Mouse (Mus musculus): Measurements from ENCODE around the gene Pink1. TPM values are rescaled to one million over a fixed set of nuclear protein-coding genes. Genes with fewer than 3 reads are reported as not detected.
A peak's percentile ranks its signal among the peaks of the same experiment; 100 is the strongest.

Pink1 gene
- total and polyA plus RNA-seq, 3 experiments: 15.0 to 30.1 (median 19.4) TPM

- Histone ChIP-seq H3K36me3 (replicated peaks) (peaks cover 96% of the 10 kb centered on the region), H3K9me3 (replicated peaks) (no peaks in the 10 kb centered on the region), H3K4me3 (ENCODE audit: low read depth, low read length) (no peak overlapping the region), H3K27me3 (ENCODE audit: insufficient read depth, low read length) (no peaks in the 10 kb centered on the region), H3K4me1 (ENCODE audit: insufficient read depth, low read depth, low read length) (peaks cover 1% of the 10 kb centered on the region; the same call in 1 of the 2 replicates)
- no peak for TF ChIP-seq CTCF (IDR thresholded peaks at IDR 0.05; ENCODE audit: low read depth, low read length)
- TF ChIP-seq GATA1 (IDR thresholded peaks at IDR 0.05; ENCODE audit: borderline replicate concordance, low read length): no peak
- no peak for TF ChIP-seq GATA2 (IDR thresholded peaks at IDR 0.05; ENCODE audit: borderline replicate concordance, low read depth, low read length)
- TF ChIP-seq TAL1 (conservative IDR thresholded peaks at IDR 0.05; ENCODE audit: low read depth, low read length): no peak
- no peak for TF ChIP-seq POLR2AphosphoS5 (IDR thresholded peaks at IDR 0.05; ENCODE audit: insufficient replicate concordance, low read depth, low read length)
- DNase-seq (ENCODE audit: low spot score) (no peak), ATAC-seq (ENCODE audit: extremely low read depth, insufficient number of reproducible peaks, low FRiP score, poor library complexity, severe bottlenecking) (no peak)
Observed at GRCm38 (mm10) chr4:138313021-138313420, 13.1 kb downstream of the Pink1 start.

DNA sequence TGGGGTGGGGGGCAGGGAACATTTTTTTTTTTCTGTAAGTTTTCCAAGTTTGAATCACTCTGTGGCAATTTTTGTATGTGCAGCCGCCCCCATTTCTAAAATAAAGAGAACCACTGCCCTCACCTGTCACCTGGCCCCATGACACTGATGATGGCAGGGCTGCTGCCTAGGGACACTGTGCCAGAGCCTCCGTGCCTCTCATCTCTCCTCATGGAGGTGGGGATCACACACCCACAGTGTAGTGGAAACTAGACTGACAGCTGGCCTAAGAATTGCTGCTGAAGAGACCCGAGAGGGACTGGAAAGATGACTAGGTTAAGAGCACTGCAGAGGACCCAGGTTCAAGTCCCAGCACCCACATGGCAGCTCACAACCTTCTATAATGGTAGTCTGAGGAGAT is 14.0 kb downstream of the Pink1 start:
- Histone ChIP-seq H3K9me3 (replicated peaks) (no peaks in the 10 kb centered on the region), H3K4me3 (ENCODE audit: low read depth, low read length) (no peak overlapping the region), H3K27me3 (ENCODE audit: insufficient read depth, low read length) (no peaks in the 10 kb centered on the region), H3K4me1 (ENCODE audit: insufficient read depth, low read depth, low read length) (peaks cover 10% of the 10 kb centered on the region), H3K36me3 (replicated peaks) (peaks cover 96% of the 10 kb centered on the region)
- TF ChIP-seq GATA1 (IDR thresholded peaks at IDR 0.05; ENCODE audit: borderline replicate concordance, low read length) (no peak), GATA2 (IDR thresholded peaks at IDR 0.05; ENCODE audit: borderline replicate concordance, low read depth, low read length) (no peak), TAL1 (conservative IDR thresholded peaks at IDR 0.05; ENCODE audit: low read depth, low read length) (no peak), CTCF (IDR thresholded peaks at IDR 0.05; ENCODE audit: low read depth, low read length) (no peak), POLR2AphosphoS5 (IDR thresholded peaks at IDR 0.05; ENCODE audit: insufficient replicate concordance, low read depth, low read length) (no peak)
- ATAC-seq (ENCODE audit: extremely low read depth, insufficient number of reproducible peaks, low FRiP score, poor library complexity, severe bottlenecking) (no peak), DNase-seq (ENCODE audit: low spot score) (no peak)

- DNase-seq (ENCODE audit: low spot score) (peak; percentile 51), ATAC-seq (ENCODE audit: extremely low read depth, insufficient number of reproducible peaks, low FRiP score, poor library complexity, severe bottlenecking) (peak; percentile 42; the same call in 1 of the 2 replicates)
- Histone ChIP-seq H3K36me3 (replicated peaks) (peaks cover 97% of the 10 kb centered on the region), H3K4me1 (ENCODE audit: insufficient read depth, low read depth, low read length) (peaks cover 15% of the 10 kb centered on the region), H3K27me3 (ENCODE audit: insufficient read depth, low read length) (no peaks in the 10 kb centered on the region), H3K4me3 (ENCODE audit: low read depth, low read length) (no peak overlapping the region), H3K9me3 (replicated peaks) (no peaks in the 10 kb centered on the region)
- peak; percentile 90 for TF ChIP-seq CTCF (IDR thresholded peaks at IDR 0.05; ENCODE audit: low read depth, low read length)
- TF ChIP-seq TAL1 (conservative IDR thresholded peaks at IDR 0.05; ENCODE audit: low read depth, low read length): no peak
Observed at GRCm38 (mm10) chr4:138311595-138311994, 14.5 kb downstream of the Pink1 start.

DNA sequence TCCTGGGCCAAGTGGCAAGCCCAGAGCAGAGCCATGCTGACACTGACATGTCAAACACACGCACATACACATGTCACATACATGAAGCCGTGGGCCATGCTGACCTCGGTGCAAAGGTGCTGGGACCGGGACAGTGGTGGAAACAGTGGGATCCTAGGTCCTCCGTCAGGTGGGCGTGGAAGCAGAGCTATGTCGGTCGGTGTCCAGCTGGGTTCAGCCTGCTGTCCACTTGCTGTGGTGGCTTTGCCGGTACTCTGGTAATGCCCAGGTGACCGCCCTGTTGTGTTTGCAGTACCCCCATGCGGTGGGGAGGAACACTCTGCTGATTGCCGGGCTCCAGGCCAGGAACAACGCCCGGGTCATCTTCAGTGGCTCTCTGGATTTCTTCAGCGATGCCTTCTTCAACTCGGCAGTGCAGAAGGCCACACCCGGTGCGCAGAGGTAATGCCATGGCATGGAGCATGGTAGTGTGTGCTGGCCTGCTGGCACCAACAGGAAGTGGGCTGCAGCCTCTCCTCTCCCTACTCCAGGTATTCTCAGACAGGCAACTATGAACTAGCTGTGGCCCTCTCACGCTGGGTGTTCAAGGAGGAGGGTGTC is 15.7 kb downstream of the Pink1 start:
- DNase-seq (ENCODE audit: low spot score) (no peak), ATAC-seq (ENCODE audit: extremely low read depth, insufficient number of reproducible peaks, low FRiP score, poor library complexity, severe bottlenecking) (no peak)
- no peaks in the 10 kb centered on the region for H3K9me3 ChIP-seq (replicated peaks)
- no peak overlapping the region for H3K4me3 ChIP-seq (ENCODE audit: low read depth, low read length)
- no peak for TF ChIP-seq TAL1 (conservative IDR thresholded peaks at IDR 0.05; ENCODE audit: low read depth, low read length)
- TF ChIP-seq CTCF (IDR thresholded peaks at IDR 0.05; ENCODE audit: low read depth, low read length): no peak
- no peak for TF ChIP-seq GATA1 (IDR thresholded peaks at IDR 0.05; ENCODE audit: borderline replicate concordance, low read length)
- no peak for TF ChIP-seq POLR2AphosphoS5 (IDR thresholded peaks at IDR 0.05; ENCODE audit: insufficient replicate concordance, low read depth, low read length)
- no peak for TF ChIP-seq GATA2 (IDR thresholded peaks at IDR 0.05; ENCODE audit: borderline replicate concordance, low read depth, low read length)
- peaks cover 25% of the 10 kb centered on the region for H3K4me1 ChIP-seq (ENCODE audit: insufficient read depth, low read depth, low read length)
- no peaks in the 10 kb centered on the region for H3K27me3 ChIP-seq (ENCODE audit: insufficient read depth, low read length)
- H3K36me3 ChIP-seq (replicated peaks): peaks cover 95% of the 10 kb centered on the region

GRCm38 (mm10) chr4:138307739-138308138 is 18.4 kb downstream of the Pink1 start:
- Histone ChIP-seq H3K4me3 (ENCODE audit: low read depth, low read length) (no peak overlapping the region), H3K36me3 (replicated peaks) (peaks cover 72% of the 10 kb centered on the region), H3K27me3 (ENCODE audit: insufficient read depth, low read length) (no peaks in the 10 kb centered on the region), H3K4me1 (ENCODE audit: insufficient read depth, low read depth, low read length) (peaks cover 41% of the 10 kb centered on the region), H3K9me3 (replicated peaks) (no peaks in the 10 kb centered on the region)
- ATAC-seq (ENCODE audit: extremely low read depth, insufficient number of reproducible peaks, low FRiP score, poor library complexity, severe bottlenecking) (no peak), DNase-seq (ENCODE audit: low spot score) (peak; percentile 39)
- TF ChIP-seq POLR2AphosphoS5 (IDR thresholded peaks at IDR 0.05; ENCODE audit: insufficient replicate concordance, low read depth, low read length) (no peak), CTCF (IDR thresholded peaks at IDR 0.05; ENCODE audit: low read depth, low read length) (no peak), GATA1 (IDR thresholded peaks at IDR 0.05; ENCODE audit: borderline replicate concordance, low read length) (no peak), TAL1 (conservative IDR thresholded peaks at IDR 0.05; ENCODE audit: low read depth, low read length) (no peak), GATA2 (IDR thresholded peaks at IDR 0.05; ENCODE audit: borderline replicate concordance, low read depth, low read length) (no peak)

GRCm38 (mm10) chr4:138307025-138307424 is 19.1 kb downstream of the Pink1 start:
- DNase-seq (ENCODE audit: low spot score): no peak
- Histone ChIP-seq H3K9me3 (replicated peaks) (no peaks in the 10 kb centered on the region), H3K4me1 (ENCODE audit: insufficient read depth, low read depth, low read length) (peaks cover 45% of the 10 kb centered on the region), H3K4me3 (ENCODE audit: low read depth, low read length) (no peak overlapping the region), H3K27me3 (ENCODE audit: insufficient read depth, low read length) (no peaks in the 10 kb centered on the region), H3K36me3 (replicated peaks) (peaks cover 69% of the 10 kb centered on the region)
- TF ChIP-seq CTCF (IDR thresholded peaks at IDR 0.05; ENCODE audit: low read depth, low read length) (no peak), GATA2 (IDR thresholded peaks at IDR 0.05; ENCODE audit: borderline replicate concordance, low read depth, low read length) (no peak), GATA1 (IDR thresholded peaks at IDR 0.05; ENCODE audit: borderline replicate concordance, low read length) (no peak), POLR2AphosphoS5 (IDR thresholded peaks at IDR 0.05; ENCODE audit: insufficient replicate concordance, low read depth, low read length) (no peak), TAL1 (conservative IDR thresholded peaks at IDR 0.05; ENCODE audit: low read depth, low read length) (no peak)
- no peak for ATAC-seq (ENCODE audit: extremely low read depth, insufficient number of reproducible peaks, low FRiP score, poor library complexity, severe bottlenecking)

All from G1E (cell line).